Mouse (Mus musculus): ENCODE measurements around the gene Ak7. TPM values are rescaled to one million over a fixed set of nuclear protein-coding genes. Genes with fewer than 3 reads are reported as not detected.

Gene Ak7
- 0.21 TPM in 1 of 2 replicates, not detected in the other for total RNA-seq (2014; fragmentation: Nextera tagmentation)
- not detected in 2 replicates for total RNA-seq (2017)

DNA sequence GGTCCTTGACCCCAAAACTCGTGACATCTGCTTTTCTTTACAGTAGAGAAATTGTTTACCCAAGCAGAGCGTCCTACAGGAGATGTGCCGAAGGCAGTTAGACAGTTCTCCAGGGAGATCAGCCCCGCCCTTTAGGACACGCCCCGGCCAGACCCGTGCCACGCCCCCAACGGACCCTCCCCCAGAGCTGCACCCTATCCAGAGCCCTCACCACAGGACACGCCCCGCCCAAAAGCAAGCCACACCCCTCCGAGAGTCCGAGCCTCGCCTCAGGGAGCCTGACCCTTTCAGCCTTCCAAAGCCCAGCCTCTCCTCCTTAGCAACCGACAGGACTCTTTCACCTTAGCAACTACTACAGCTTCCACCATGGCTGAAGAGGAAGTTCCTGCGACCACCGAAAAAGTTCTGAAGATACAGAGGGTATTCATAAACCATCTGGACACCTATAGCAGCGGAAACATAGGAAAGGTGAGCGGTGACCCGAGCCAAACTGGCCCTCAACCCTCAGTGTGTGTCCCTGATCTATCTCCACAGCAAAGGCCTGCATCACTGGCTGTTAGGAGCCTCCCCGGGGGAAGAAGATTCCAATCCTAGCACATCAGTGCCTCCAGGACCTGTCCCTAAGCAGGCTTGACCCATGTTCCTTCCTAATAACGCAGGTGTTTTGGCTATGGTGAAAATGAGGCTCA is at the start of gene Ak7:
Gene Ak7, plus strand, starts transcription at position 178 of the 689 bp plus-strand sequence.
- ATAC-seq (replicated peaks; ENCODE audit: poor library complexity, severe bottlenecking), result peak; percentile 100

DNA sequence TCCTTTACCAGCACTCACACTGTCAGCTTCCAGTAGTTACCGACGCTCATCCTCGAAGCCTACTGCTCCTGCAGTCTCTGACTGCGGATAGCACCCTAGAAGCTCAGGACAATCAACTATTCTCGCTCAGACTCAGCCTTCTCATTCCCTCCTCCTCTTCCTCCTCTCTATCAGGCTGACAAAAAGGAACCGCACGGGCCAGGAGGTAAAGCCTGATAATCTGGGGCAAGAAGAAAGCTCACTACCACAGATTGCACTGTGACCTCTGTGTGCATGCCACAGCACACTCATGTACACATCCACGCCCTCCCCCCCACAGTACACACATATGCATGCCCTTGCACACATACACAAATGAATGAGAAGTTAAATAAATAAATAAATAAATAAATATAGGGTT is 29.5 kb upstream of the Ak7 start:
- ATAC-seq (replicated peaks; ENCODE audit: poor library complexity, severe bottlenecking), result no peak

DNA sequence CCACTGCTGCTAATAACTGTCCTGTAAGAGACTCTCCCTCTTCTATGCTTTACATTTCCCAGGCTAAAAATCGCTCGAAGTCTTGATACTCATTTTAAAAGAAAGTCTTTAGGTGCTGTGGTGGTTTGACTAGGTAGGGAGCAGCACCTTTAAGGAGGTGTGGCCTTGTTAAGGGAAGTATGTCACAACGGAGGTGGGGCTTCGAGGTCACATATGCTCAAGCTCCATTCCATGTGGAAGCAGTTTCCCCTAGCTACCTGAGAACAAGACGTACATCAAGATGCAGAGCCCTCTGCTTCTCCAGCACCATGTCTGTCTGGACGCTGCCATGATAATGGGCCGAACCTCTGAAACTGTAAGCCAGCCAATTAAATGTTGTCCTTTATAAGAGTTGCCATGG is 27.6 kb upstream of the Ak7 start:
- ATAC-seq (replicated peaks; ENCODE audit: poor library complexity, severe bottlenecking), result 0 out of 2 replicates have a peak, but pooled peaks have one; percentile 21

- peak; percentile 46; the same call in 1 of the 2 replicates for ATAC-seq (replicated peaks; ENCODE audit: poor library complexity, severe bottlenecking)
Measured at GRCm38 (mm10) chr12:105678762-105679161, 27.0 kb upstream of the Ak7 start.

- peak; percentile 45 for ATAC-seq (replicated peaks; ENCODE audit: poor library complexity, severe bottlenecking)
Measured at GRCm38 (mm10) chr12:105683933-105684901, 21.6 kb upstream of the Ak7 start, which contains the start of gene Gskip. TSS of gene Gskip (plus strand) at chr12:105684829.

DNA sequence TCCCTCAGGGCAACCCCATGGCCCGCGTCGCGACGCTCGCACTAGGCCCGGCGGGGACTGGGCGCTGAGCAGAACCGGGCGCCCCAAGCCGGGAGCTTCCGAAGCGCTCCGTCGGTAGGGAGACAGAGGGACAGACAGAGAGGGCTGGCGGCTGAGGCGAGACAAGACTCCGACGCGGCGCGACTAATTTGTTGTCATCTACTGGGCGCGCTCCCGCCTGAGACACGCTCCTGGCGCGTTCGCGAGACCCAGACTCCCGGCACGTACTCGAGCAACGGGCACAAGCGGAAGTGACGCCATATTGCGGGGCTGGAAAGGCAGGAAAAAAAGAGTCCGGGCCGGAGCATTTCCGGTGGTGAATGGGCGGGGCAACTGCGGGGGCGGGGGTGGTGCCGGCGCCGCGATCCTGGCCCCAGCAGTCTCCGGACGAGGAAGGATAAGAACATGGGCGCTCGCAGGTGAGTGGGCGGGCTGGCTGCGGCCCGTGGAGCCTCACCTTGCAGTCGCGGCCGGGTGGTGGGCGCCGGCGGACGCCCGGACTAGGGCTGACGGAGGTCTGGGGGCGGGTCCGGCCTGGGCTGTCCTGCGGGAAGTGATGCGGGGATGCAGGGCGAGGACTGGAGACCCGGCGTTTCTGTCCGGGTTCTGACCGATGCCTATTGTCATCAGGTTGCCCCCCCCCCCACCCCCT is 20.6 kb upstream of the Ak7 start, which contains the start of gene Atg2b:
Gene Atg2b, minus strand, starts transcription at position 211 of the 691 bp plus-strand sequence.
- ATAC-seq (replicated peaks; ENCODE audit: poor library complexity, severe bottlenecking), result peak; percentile 78

- no peak for ATAC-seq (replicated peaks; ENCODE audit: poor library complexity, severe bottlenecking)
Measured at GRCm38 (mm10) chr12:105686791-105687190, 19.0 kb upstream of the Ak7 start.

- ATAC-seq (replicated peaks; ENCODE audit: poor library complexity, severe bottlenecking), result no peak
Measured at GRCm38 (mm10) chr12:105687416-105687815, 18.4 kb upstream of the Ak7 start.

GRCm38 (mm10) chr12:105688546-105688945 is 17.2 kb upstream of the Ak7 start:
- ATAC-seq (replicated peaks; ENCODE audit: poor library complexity, severe bottlenecking), result peak; percentile 56

DNA sequence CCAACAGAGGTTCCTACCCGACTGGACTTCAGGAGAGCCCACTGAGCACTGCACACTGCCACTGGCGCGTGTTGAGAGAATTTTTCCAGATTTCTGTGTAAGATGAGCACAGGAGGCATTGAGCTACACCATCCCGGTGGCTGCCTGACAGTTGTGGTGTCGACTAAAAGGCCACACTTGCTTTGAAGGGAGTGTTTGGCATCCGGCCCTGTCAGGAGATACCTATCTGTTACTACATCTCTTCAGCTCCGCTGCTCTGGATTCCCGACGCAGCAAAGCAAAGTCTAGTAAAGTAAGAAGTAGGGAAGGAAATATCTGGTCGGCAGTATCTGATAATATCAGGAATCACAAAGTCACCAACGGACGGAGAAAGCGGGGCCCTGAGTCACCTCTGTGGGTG is 16.3 kb upstream of the Ak7 start:
- ATAC-seq (replicated peaks; ENCODE audit: poor library complexity, severe bottlenecking), result no peak

DNA sequence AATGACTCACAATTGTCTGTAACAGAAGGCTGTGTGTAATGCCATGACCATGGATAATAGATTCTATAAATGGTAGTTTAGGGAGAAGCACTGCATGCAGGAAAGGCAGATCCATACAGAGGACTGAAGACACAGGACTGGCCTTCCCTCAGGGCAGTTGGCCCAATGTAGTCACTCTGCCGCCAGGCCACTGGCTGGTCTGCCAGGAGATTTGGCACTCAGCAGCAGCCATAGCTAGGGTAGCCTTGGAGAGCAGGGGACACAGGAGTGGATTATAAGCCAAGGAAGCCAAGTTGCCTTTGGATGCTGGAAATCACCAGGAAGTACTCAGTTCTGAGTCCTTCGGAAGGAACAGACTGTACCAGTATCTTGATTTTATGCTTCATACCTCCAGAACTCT is 11.8 kb upstream of the Ak7 start:
- no peak for ATAC-seq (replicated peaks; ENCODE audit: poor library complexity, severe bottlenecking)

GRCm38 (mm10) chr12:105695848-105696247 is 9.9 kb upstream of the Ak7 start:
- no peak for ATAC-seq (replicated peaks; ENCODE audit: poor library complexity, severe bottlenecking)

- ATAC-seq (replicated peaks; ENCODE audit: poor library complexity, severe bottlenecking), result 0 out of 2 replicates have a peak, but pooled peaks have one; percentile 35
Measured at GRCm38 (mm10) chr12:105697104-105697780, 8.5 kb upstream of the Ak7 start.

- no peak for ATAC-seq (replicated peaks; ENCODE audit: poor library complexity, severe bottlenecking)
Measured at GRCm38 (mm10) chr12:105700433-105700832, 5.3 kb upstream of the Ak7 start.

DNA sequence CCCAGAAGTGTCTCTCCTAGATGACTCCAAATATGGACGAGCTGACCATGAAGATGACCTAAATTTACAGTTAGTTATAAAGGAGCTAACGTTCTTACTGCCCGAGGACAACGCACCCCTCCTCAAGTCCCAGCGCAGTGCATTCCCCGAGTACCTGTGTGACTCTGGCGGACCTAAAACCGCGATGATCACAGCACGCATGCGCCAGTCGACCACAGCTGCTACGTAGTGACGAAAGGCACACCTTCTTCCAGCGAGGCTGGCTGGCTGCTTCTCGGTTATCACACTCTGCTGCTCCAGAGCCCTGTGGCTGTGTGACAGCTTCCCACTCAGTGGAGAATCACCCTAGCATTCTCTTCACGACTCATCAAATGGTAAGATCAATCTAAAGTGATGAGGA is 12.8 kb downstream of the Ak7 start:
- ATAC-seq (replicated peaks; ENCODE audit: poor library complexity, severe bottlenecking), result no peak

- ATAC-seq (replicated peaks; ENCODE audit: poor library complexity, severe bottlenecking), result no peak
Measured at GRCm38 (mm10) chr12:105720196-105720595, 14.4 kb downstream of the Ak7 start.

DNA sequence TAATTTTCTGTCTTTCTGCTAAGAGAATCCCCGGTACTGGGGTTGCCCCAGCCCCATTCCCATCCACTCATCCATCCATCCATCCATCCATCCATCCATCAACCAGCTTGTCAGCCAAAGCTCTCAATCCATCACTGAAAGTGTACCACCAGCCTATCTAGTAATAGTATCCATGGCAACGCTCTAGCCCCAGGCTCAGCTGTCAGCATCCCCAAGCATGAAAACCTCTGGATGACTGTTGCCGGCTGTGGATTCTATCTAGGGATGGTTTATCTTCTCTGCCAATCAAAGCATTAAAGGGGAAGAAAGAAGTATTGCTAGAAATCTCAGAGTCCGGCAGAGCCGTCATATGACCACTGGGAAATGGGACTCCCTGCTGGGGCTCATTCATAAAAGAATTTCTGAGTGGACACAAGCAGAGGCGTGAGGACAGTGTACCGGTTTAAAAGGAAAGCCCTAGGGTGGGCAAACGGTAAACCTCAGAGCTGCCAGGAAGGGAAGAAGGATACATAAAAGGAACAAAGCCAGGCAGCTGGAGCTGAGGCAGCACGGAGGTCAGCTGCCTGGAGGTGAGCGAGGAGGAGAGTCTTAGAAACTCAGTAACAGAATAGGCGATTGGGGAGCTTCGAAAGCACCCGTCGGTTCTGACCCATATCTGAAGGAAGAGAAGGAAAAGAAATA is 15.8 kb downstream of the Ak7 start:
- no peak for ATAC-seq (replicated peaks; ENCODE audit: poor library complexity, severe bottlenecking)

- peak; percentile 73 for ATAC-seq (replicated peaks; ENCODE audit: poor library complexity, severe bottlenecking)
Measured at GRCm38 (mm10) chr12:105722657-105723056, 16.9 kb downstream of the Ak7 start.

DNA sequence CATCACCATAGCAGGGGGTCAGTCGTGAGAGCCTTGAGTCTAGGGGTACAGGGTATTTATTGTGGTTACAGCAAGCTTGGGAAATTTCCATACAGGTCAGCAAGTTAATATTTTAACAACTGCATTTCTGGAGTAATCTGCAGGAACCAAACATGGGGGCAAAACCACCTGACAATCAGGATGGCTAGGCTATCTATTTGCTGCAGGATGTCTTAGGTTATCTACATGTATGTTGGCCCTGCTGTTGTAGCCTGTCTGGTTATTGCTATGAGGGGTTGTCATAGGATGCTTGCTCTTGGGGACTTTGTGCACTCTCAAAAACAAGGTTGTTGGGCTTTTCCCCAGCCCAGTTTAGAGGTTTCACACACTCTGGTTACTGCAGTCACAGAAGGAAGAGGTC is 18.8 kb downstream of the Ak7 start:
- no peak for ATAC-seq (replicated peaks; ENCODE audit: poor library complexity, severe bottlenecking)

All from granulocyte monocyte progenitor cell, adult 5-6 weeks (primary cell).